Comparison of ENCODE assay signal across 10 mouse cellular contexts in the genomic region with DNA sequence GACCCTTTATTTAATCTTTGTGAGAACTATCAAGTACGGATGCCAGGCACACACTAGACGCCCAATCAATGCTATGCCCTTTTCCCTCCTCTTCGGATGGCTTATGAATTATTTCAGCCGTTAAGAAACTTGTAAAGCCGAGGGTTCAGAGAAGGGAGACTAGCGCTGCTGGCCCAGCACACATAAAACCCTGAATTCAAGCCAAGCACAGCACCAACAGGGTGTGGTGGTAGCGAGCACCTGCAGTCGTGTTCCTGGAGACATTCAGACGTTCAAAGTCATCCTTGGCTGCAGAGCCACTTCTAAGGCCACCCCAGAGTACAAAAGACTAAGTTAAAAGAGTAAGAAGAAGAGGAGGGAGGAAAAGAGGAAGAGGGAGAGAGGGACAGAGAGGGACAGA.
DNase-seq lines count a peak whose midpoint lies in the region; ATAC-seq lines count a peak whose summit lies in the region.
"Had no signal": no experiment of that assay in that cellular context is flagged by ENCODE, and none has a peak within 500 bp of the region (broad histone marks: within the 10 kb centered on the region; RNA-seq: fewer than 3 reads in every experiment).

No protein-coding gene starts in this region.

- WGBS in heart, embryonic 12.5 days = 46% methylated on average over 9 of the region's 9 CpGs
- WGBS in midbrain, embryonic 12.5 days = 36% methylated on average over 9 of the region's 9 CpGs
- 48% methylated on average over 9 of the region's 9 CpGs for WGBS in midbrain, embryonic 11.5 days
- 21% methylated on average over 9 of the region's 9 CpGs for WGBS in limb, embryonic 15.5 days

- no peaks in the 10 kb centered on the region for H3K27me3 ChIP-seq in heart, embryonic 12.5 days (replicated peaks)
- peaks cover 16% of the 10 kb centered on the region for H3K27me3 ChIP-seq in midbrain, embryonic 12.5 days
- H3K27me3 ChIP-seq in midbrain, embryonic 11.5 days (ENCODE audit: control insufficient read depth, insufficient read depth, low read length) = peaks cover 3% of the 10 kb centered on the region; the same call in 1 of the 2 replicates
- H3K27me3 ChIP-seq in limb, embryonic 15.5 days = no peaks in the 10 kb centered on the region

- peaks cover 47% of the 10 kb centered on the region for H3K4me1 ChIP-seq in heart, embryonic 12.5 days (replicated peaks)
- H3K4me1 ChIP-seq in midbrain, embryonic 12.5 days = peaks cover 23% of the 10 kb centered on the region
- peaks cover 16% of the 10 kb centered on the region for H3K4me1 ChIP-seq in midbrain, embryonic 11.5 days (ENCODE audit: control insufficient read depth, insufficient read depth, low read length)
- H3K4me1 ChIP-seq in limb, embryonic 15.5 days = peaks cover 34% of the 10 kb centered on the region

- H3K9me3 ChIP-seq in heart, embryonic 12.5 days (replicated peaks) = peaks cover 5% of the 10 kb centered on the region; the same call in 1 of the 2 replicates
- H3K9me3 ChIP-seq in midbrain, embryonic 12.5 days = peaks cover 9% of the 10 kb centered on the region
- peaks cover 6% of the 10 kb centered on the region; the same call in 1 of the 2 replicates for H3K9me3 ChIP-seq in midbrain, embryonic 11.5 days (ENCODE audit: control insufficient read depth, low read length)
- no peaks in the 10 kb centered on the region for H3K9me3 ChIP-seq in limb, embryonic 15.5 days

- no peak overlapping the region for H3K4me3 ChIP-seq in heart, embryonic 12.5 days
- H3K4me3 ChIP-seq in midbrain, embryonic 12.5 days = no peak overlapping the region
- no peak overlapping the region for H3K4me3 ChIP-seq in midbrain, embryonic 11.5 days (ENCODE audit: low read depth, low read length)
- H3K4me3 ChIP-seq in limb, embryonic 15.5 days = 0 out of 2 replicates have a peak overlapping the region, but pooled peaks have one; percentile 2

- peak overlapping the region; percentile 69 for H3K27ac ChIP-seq in heart, embryonic 12.5 days (ENCODE audit: poor library complexity, severe bottlenecking)
- no peak overlapping the region for H3K27ac ChIP-seq in midbrain, embryonic 12.5 days (replicated peaks)
- no peak overlapping the region for H3K27ac ChIP-seq in midbrain, embryonic 11.5 days (ENCODE audit: low read depth, low read length)
- H3K27ac ChIP-seq in limb, embryonic 15.5 days = no peak overlapping the region
- H3K27ac ChIP-seq: hindbrain, postnatal 0 days had no signal

- no peak for DNase-seq in heart, postnatal 4 days
- no peak for DNase-seq in midbrain, embryonic 11.5 days (ENCODE audit: low spot score, missing footprints)
- peak; percentile 51 for DNase-seq in thymus, postnatal 4 days
- DNase-seq in kidney, postnatal 14 days = no peak
- DNase-seq: retina, postnatal 1 day had no signal

- no peak overlapping the region for H3K9ac ChIP-seq in heart, embryonic 12.5 days
- H3K9ac ChIP-seq in midbrain, embryonic 12.5 days (replicated peaks) = no peak overlapping the region
- no peak overlapping the region for H3K9ac ChIP-seq in midbrain, embryonic 11.5 days (ENCODE audit: low read length)
- no peak overlapping the region for H3K9ac ChIP-seq in limb, embryonic 15.5 days

- no peak for ATAC-seq in heart, embryonic 12.5 days (ENCODE audit: insufficient number of reproducible peaks, low FRiP score)
- no peak for ATAC-seq in midbrain, embryonic 12.5 days (ENCODE audit: low FRiP score, low read depth)
- ATAC-seq in midbrain, embryonic 11.5 days (ENCODE audit: low FRiP score) = no peak
- no peak for ATAC-seq in limb, embryonic 15.5 days (ENCODE audit: insufficient number of reproducible peaks, low FRiP score, low TSS enrichment, low read depth)
- ATAC-seq in activated CD4-positive, CD25-positive, alpha-beta regulatory T cell, adult 4 months = no peak
- ATAC-seq: hindbrain, postnatal 0 days had no signal

- 0 out of 2 replicates have a peak overlapping the region, but pooled peaks have one; percentile 18 for H3K4me2 ChIP-seq in heart, embryonic 12.5 days
- peak overlapping the region; percentile 29 for H3K4me2 ChIP-seq in midbrain, embryonic 12.5 days (replicated peaks)
- H3K4me2 ChIP-seq in midbrain, embryonic 11.5 days = no peak overlapping the region
- H3K4me2 ChIP-seq in limb, embryonic 15.5 days = peak overlapping the region; percentile 15; the same call in 1 of the 2 replicates

- H3K36me3 ChIP-seq in heart, embryonic 12.5 days = no peaks in the 10 kb centered on the region
- H3K36me3 ChIP-seq in midbrain, embryonic 12.5 days = no peaks in the 10 kb centered on the region
- no peaks in the 10 kb centered on the region for H3K36me3 ChIP-seq in midbrain, embryonic 11.5 days (ENCODE audit: control insufficient read depth, insufficient read depth, low read length)
- no peaks in the 10 kb centered on the region for H3K36me3 ChIP-seq in limb, embryonic 15.5 days
